Mouse (Mus musculus) ES-E14 (cell line): ENCODE measurements around the gene Ralgapa2. TPM values are rescaled to one million over a fixed set of nuclear protein-coding genes. Genes with fewer than 3 reads are reported as not detected.

ENCODE experiments used
- DNase-seq: peaks from one replicate; pipeline ENCODE4 v3.0.0-alpha.2; 2013; ENCODE audit warnings: low read depth, low spot score
- H3K27ac ChIP-seq: 2 replicates; pipeline ENCODE4 v1.5.1; 2012; ENCODE audit warnings: low read depth, mild to moderate bottlenecking, low read length, moderate library complexity, mixed read lengths; ENCODE audit not compliant: poor library complexity, insufficient read depth, severe bottlenecking
- H3K36me3 ChIP-seq: 2 replicates; pipeline ENCODE4 v1.6.1; 2012; ENCODE audit warnings: mild to moderate bottlenecking, low read length, moderate library complexity, mixed read lengths; ENCODE audit not compliant: control insufficient read depth, poor library complexity, insufficient read depth, severe bottlenecking
- H3K4me1 ChIP-seq, 2 experiments: fragments of 150-350 bp in 1 of 2; sonication (generic) in 1 of 2; 2 replicates each; pipeline ENCODE4 v1.6.1; 2012; ENCODE audit warnings: low read length in 2 of 2, mild to moderate bottlenecking in 1 of 2, mixed read lengths in 1 of 2; ENCODE audit not compliant: control insufficient read depth in 2 of 2, insufficient read depth in 2 of 2, poor library complexity in 1 of 2
- H3K4me3 ChIP-seq, 2 experiments: fragments of 150-350 bp in 1 of 2; sonication (generic) in 1 of 2; 2 replicates each; pipeline ENCODE4 v1.5.1; 2012; ENCODE audit warnings: low read length in 2 of 2, low read depth in 1 of 2, mild to moderate bottlenecking in 1 of 2, mixed read lengths in 1 of 2; ENCODE audit not compliant: insufficient read depth in 1 of 2, poor library complexity in 1 of 2, severe bottlenecking in 1 of 2
- H3K9ac ChIP-seq: 2 replicates; pipeline ENCODE4 v1.6.1; 2012; ENCODE audit warnings: low read depth, mild to moderate bottlenecking, low read length, mixed read lengths; ENCODE audit not compliant: poor library complexity, insufficient read depth, severe bottlenecking
- H3K9me3 ChIP-seq: fragments of 150-350 bp; sonication (generic); 2 replicates; pipeline ENCODE4 v1.6.1; 2012; ENCODE audit warnings: low read depth, mild to moderate bottlenecking, low read length; ENCODE audit not compliant: control insufficient read depth, insufficient read depth
- CHD2 ChIP-seq: IDR thresholded peaks from 2 replicates; pipeline ENCODE4 v1.6.1; 2014; ENCODE audit warnings: mild to moderate bottlenecking, low read depth, low read length, inconsistent platforms
- HCFC1 ChIP-seq: IDR thresholded peaks from 2 replicates; pipeline ENCODE4 v1.6.1; 2012; ENCODE audit warnings: low read length, inconsistent platforms, borderline replicate concordance; ENCODE audit not compliant: insufficient read depth
- MAFK ChIP-seq: IDR thresholded peaks from 2 replicates; pipeline ENCODE4 v1.6.1; 2014; ENCODE audit warnings: mild to moderate bottlenecking, low read depth, low read length, inconsistent platforms; ENCODE audit not compliant: insufficient read depth
- ZC3H11A ChIP-seq: IDR thresholded peaks from 2 replicates; pipeline ENCODE4 v1.6.1; 2012; ENCODE audit warnings: low read depth, mild to moderate bottlenecking, inconsistent platforms, low read length, borderline replicate concordance
- ZNF384 ChIP-seq: IDR thresholded peaks from 2 replicates; pipeline ENCODE4 v1.6.1; 2012; ENCODE audit warnings: low read depth, low read length, inconsistent platforms
- in situ Hi-C, 2 experiments: fragments of 600-800 bp; cut with MboI; formaldehyde crosslinking; loops; one replicate each; pipeline ENCODE4 v1.15.1; 2025; ENCODE audit warnings: low sequenced_read_pairs in 2 of 2, inconsistent platforms in 1 of 2; ENCODE audit not compliant: unreplicated experiment in 2 of 2
- total RNA-seq: library from RNA; depleted of rRNA; stranded (reverse); fragments of 300-350 nt; gene quantifications from 2 replicates; pipeline ENCODE4 v1.2.3, GENCODE M21; 2012

The Ralgapa2 gene
- total RNA-seq, 1 experiment: 23.0 TPM

DNA sequence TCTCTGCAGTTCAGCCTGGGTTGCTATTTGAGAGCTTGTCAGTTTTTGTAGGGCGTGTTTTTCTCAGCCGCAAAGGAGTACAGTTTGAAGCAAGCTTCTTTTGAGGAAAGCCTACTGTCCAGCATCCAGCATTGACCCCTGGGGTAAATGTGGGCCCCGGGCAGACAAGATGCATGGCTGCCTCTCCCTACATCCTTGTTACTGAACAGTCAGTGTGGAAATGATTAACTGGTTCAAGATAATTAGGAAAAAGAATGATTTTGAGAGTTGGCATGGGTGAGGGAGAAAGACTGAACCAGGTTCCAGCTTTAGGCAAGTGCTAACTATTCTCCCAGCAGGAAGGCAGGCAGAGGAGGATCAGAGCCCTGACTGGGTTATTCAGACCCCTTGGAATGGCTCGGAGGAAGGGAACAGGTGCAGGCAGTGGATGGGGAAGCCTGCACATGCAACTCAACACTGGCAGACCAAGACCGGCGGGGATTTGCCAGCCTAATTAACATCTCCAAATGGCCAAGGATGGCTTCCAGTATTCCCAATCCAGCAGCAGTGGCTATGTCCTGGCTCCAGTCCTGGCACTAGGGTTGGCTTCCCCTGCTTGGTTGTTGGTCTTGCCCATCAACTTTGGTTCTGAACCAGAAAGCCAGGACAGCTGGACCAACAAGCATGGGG, 261.8 kb downstream of the Ralgapa2 start:
- no peak overlapping the region for H3K4me3 ChIP-seq
- no peaks in the 10 kb centered on the region for H3K36me3 ChIP-seq
- in situ Hi-C loops: no loop called here
- no peak overlapping the region for H3K9ac ChIP-seq
- no peak overlapping the region for H3K27ac ChIP-seq
- H3K9me3 ChIP-seq: no peaks in the 10 kb centered on the region
- TF ChIP-seq HCFC1: no peak
- no peak for TF ChIP-seq MAFK
- no peak for TF ChIP-seq ZNF384
- no peak for TF ChIP-seq CHD2
- TF ChIP-seq ZC3H11A: no peak
- H3K4me1 ChIP-seq: peaks cover 0 to 10% of the 10 kb centered on the region in 2 experiments; a peak in 1 of 4 replicates
- no peak for DNase-seq

DNA sequence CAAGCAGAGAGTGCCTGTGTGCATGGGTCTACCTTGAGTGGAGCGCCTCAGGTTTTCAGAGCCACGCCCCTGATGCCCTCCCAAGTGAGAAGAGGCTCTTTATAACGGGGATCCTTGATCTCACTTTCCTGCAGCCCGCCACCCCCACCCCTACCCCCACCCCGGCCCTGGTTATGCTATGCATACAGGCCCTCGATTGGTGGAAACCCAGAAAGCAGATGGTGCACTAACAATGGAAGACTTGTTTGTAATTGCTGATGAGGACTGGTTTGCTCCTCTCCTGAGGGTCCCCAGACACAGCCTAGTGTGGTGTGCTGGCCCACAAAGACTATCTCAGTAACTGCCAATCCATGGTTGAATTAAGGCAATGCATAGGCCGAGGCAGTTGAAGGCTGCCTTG, 263.1 kb downstream of the Ralgapa2 start:
- TF ChIP-seq MAFK (no peak), ZC3H11A (no peak), ZNF384 (no peak), CHD2 (no peak), HCFC1 (no peak)
- H3K4me3 ChIP-seq: no peak overlapping the region
- no peak for DNase-seq
- in situ Hi-C loops: no loop called here
- no peaks in the 10 kb centered on the region for H3K9me3 ChIP-seq
- H3K4me1 ChIP-seq: peaks cover 0 to 10% of the 10 kb centered on the region in 2 experiments; a peak in 1 of 4 replicates
- no peak overlapping the region for H3K9ac ChIP-seq
- peaks cover 2% of the 10 kb centered on the region; the same call in 1 of the 2 replicates for H3K36me3 ChIP-seq
- H3K27ac ChIP-seq: no peak overlapping the region

DNA sequence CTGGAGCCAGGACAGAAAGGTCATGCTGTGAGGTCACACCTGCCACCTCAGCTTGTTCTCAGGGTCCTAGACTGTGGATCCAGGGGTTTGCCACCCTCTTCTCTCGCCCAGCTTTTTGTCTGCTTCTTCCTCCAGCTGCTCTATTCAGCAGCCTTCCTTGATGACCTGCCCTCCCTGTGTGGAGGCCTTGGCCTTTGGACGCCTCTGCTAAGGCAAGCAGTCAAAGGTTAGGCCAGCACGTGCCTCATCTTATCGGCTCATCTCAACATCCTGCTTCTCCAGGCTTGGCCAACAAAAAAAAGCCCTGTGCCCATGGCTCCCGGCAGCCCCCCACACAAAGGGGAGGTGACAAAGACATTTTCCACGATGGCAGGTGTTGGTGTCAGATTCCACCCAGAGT, 264.6 kb downstream of the Ralgapa2 start:
- no peak overlapping the region for H3K4me3 ChIP-seq
- no peaks in the 10 kb centered on the region for H3K9me3 ChIP-seq
- H3K27ac ChIP-seq: no peak overlapping the region
- H3K4me1 ChIP-seq: peaks cover 0 to 10% of the 10 kb centered on the region in 2 experiments; a peak in 1 of 4 replicates
- H3K9ac ChIP-seq: no peak overlapping the region
- in situ Hi-C loops: no loop called here
- peaks cover 3% of the 10 kb centered on the region; the same call in 1 of the 2 replicates for H3K36me3 ChIP-seq
- TF ChIP-seq CHD2 (no peak), HCFC1 (no peak), ZNF384 (no peak), ZC3H11A (no peak)
- DNase-seq: no peak

- Histone ChIP-seq H3K36me3 (peaks cover 3% of the 10 kb centered on the region; the same call in 1 of the 2 replicates), H3K4me3 (no peak overlapping the region), H3K27ac (no peak overlapping the region), H3K9me3 (no peaks in the 10 kb centered on the region), H3K9ac (no peak overlapping the region), H3K4me1 (peaks cover 0 to 10% of the 10 kb centered on the region in 2 experiments; a peak in 1 of 4 replicates)
- no peak for DNase-seq
- in situ Hi-C loops: no loop called here
- TF ChIP-seq ZNF384: no peak
These were observed 265.6 kb downstream of the Ralgapa2 start for GRCm38 (mm10) chr2:146246409-146247075.

GRCm38 (mm10) chr2:146245401-146245800, 266.7 kb downstream of the Ralgapa2 start:
- peaks cover 0 to 8% of the 10 kb centered on the region in 2 experiments; a peak in 1 of 4 replicates for H3K4me1 ChIP-seq
- H3K27ac ChIP-seq: no peak overlapping the region
- H3K9ac ChIP-seq: no peak overlapping the region
- H3K9me3 ChIP-seq: no peaks in the 10 kb centered on the region
- TF ChIP-seq CHD2: no peak
- no peak for TF ChIP-seq ZC3H11A
- TF ChIP-seq ZNF384: no peak
- no peak for TF ChIP-seq HCFC1
- TF ChIP-seq MAFK: no peak
- DNase-seq: no peak
- in situ Hi-C loops: no loop called here
- no peak overlapping the region for H3K4me3 ChIP-seq
- H3K36me3 ChIP-seq: peaks cover 3% of the 10 kb centered on the region; the same call in 1 of the 2 replicates
